Mouse (Mus musculus): ENCODE data around the gene Esr1.

Esr1 gene

GRCm38 (mm10) chr10:5008795-5009366 lies 397.5 kb downstream of the Esr1 start:
- no peak for DNase-seq

GRCm38 (mm10) chr10:5012004-5012403 lies 400.6 kb downstream of the Esr1 start:
- no peak for DNase-seq

GRCm38 (mm10) chr10:5014976-5015375 lies 403.6 kb downstream of the Esr1 start:
- peak; percentile 64 for DNase-seq

GRCm38 (mm10) chr10:5017148-5017547 lies 405.8 kb downstream of the Esr1 start:
- peak; percentile 61 for DNase-seq

GRCm38 (mm10) chr10:5025906-5026305 lies 414.5 kb downstream of the Esr1 start:
- DNase-seq = peak; percentile 18

- DNase-seq = peak; percentile 27
Observed at GRCm38 (mm10) chr10:5027208-5027607, 415.8 kb downstream of the Esr1 start.

GRCm38 (mm10) chr10:5028301-5028700 lies 416.9 kb downstream of the Esr1 start:
- DNase-seq = peak; percentile 68

- DNase-seq = peak; percentile 4
Observed at GRCm38 (mm10) chr10:5029161-5029560, 417.8 kb downstream of the Esr1 start.

GRCm38 (mm10) chr10:5029883-5030282 lies 418.5 kb downstream of the Esr1 start:
- peak; percentile 61 for DNase-seq

- DNase-seq = peak; percentile 42
Observed at GRCm38 (mm10) chr10:5032192-5033048, 421.0 kb downstream of the Esr1 start.

- DNase-seq = peak; percentile 71
Observed at GRCm38 (mm10) chr10:5041254-5041653, 429.9 kb downstream of the Esr1 start.

GRCm38 (mm10) chr10:5044481-5044880 lies 433.1 kb downstream of the Esr1 start:
- peak; percentile 55 for DNase-seq

GRCm38 (mm10) chr10:5045213-5045612 lies 433.8 kb downstream of the Esr1 start:
- DNase-seq = peak; percentile 74

GRCm38 (mm10) chr10:5045671-5046070 lies 434.3 kb downstream of the Esr1 start:
- DNase-seq = peak; percentile 23
